In the genomic region with DNA sequence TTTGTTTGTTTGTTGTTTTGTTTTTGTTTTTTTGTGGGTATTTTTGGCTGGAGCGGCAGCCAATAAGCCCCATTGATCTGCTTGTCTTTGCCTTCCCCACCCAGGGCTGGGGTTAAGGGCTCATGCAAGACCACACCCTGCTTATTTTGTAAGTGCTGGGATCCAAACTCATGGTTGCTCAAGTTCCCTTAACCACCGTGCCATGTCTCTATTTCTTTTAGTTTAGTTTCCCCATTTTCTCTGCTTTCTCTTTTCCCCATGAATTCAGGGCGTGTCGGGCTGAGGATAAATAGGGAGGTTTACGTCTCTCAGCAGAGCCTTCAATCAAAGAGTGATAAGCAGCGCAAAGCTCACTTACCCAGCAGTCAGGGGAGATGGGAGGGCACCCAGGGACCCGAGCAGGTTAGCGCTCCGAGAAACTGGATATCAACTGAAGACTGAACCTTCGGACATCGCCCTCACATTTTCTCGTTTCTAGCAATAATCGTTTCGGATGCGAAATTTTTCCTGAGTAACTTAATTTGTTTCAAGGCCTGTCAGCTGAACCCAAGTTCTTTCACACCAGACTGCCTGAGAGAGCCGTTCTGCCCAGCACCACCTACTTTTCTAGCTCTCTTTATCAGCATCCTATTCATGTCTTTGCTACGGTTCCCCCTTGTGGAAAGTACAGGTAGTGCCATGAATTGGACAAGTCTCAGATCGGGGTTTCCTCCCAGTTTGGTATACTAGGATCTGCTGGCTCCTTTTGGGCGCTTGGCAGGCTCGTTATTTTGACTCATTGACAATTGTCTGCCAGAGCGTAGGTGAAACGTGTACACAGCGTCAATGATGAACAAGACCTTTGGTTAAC, we compare ENCODE assay signal across 8 mouse cellular contexts. TPM values are rescaled to one million over a fixed set of nuclear protein-coding genes. Genes with fewer than 3 reads are reported as not detected.
A peak's percentile ranks its signal among the peaks of the same experiment; 100 is the strongest.
DNase-seq lines count a peak whose midpoint lies in the region; ATAC-seq and TF ChIP-seq lines count a peak whose summit lies in the region.

No protein-coding gene starts in this region.

- TF ChIP-seq POLR2A in lung, adult 2 months (IDR thresholded peaks at IDR 0.05; ENCODE audit: borderline replicate concordance, extremely low read depth, low read depth, low read length) = no peak

- peaks cover 3% of the 10 kb centered on the region; the same call in 1 of the 2 replicates for H3K4me1 ChIP-seq in lung, adult 2 months (ENCODE audit: control insufficient read depth, insufficient read depth, low read length)

- ATAC-seq in hematopoietic stem cell, adult 5-6 weeks (replicated peaks in 1 of 2; ENCODE audit: insufficient read depth in 1 of 2, low FRiP score in 2 of 2, low TSS enrichment in 1 of 2, low read depth in 1 of 2, poor library complexity in 2 of 2, severe bottlenecking in 2 of 2) = peak; percentile 91 to 92
- peak; percentile 91 for ATAC-seq in neutrophil, adult 5-6 weeks (ENCODE audit: extremely low read depth, insufficient number of reproducible peaks, low FRiP score, poor library complexity, severe bottlenecking)

- DNase-seq in MN1 (ENCODE audit: low spot score) = peak; percentile 80
- peak; percentile 86 for DNase-seq in cerebellum, adult 8-10 months
- peak; percentile 89 for DNase-seq in forelimb bud, embryonic 11.5 days (ENCODE audit: low read depth, low spot score)
- peak; percentile 82 to 93 for DNase-seq in layer of hippocampus, adult 8-10 months (ENCODE audit: low spot score in 2 of 2)
- peak; percentile 61 for DNase-seq in lung, adult 2 months
- peak; percentile 84 for DNase-seq in thymus, postnatal 0 days (ENCODE audit: low spot score)

- TF ChIP-seq CTCF in lung, adult 2 months (IDR thresholded peaks at IDR 0.05; ENCODE audit: insufficient read depth, low read length) = peak; percentile 22; the same call in 1 of the 2 replicates

- no peak overlapping the region for H3K4me3 ChIP-seq in lung, adult 2 months (replicated peaks; ENCODE audit: extremely low read depth, low read depth, low read length)

- 17% methylated on average over 23 of the region's 23 CpGs for WGBS in lung, adult 2 months

RNA-seq across cellular contexts. Expression of a gene that starts 4.7 kb away (rescaled TPM):
- 1.0 and 2.1 TPM in 2 replicates for total RNA-seq in hematopoietic stem cell, adult 5-6 weeks (2017)
- 10 to 100 TPM; 31.0 to 41.5 (median 36.2) TPM for total RNA-seq in layer of hippocampus, adult 8-10 months (2022)
- 21.3 and 22.9 TPM in 2 replicates for polyA plus RNA-seq in lung, adult 2 months (2012; rRNA removed)
- 0.12 and 1.4 TPM in 2 replicates for total RNA-seq in neutrophil, adult 5-6 weeks (2017)
- polyA plus RNA-seq in thymus, postnatal 0 days (2015; fragmentation: Nextera tagmentation; extraction: Ambion mirVana) = 2.1 and 2.6 TPM in 2 replicates

RNA-seq across cellular contexts. Expression of a gene that starts 11.3 kb away (rescaled TPM):
- 15.7 and 24.0 TPM in 2 replicates for total RNA-seq in hematopoietic stem cell, adult 5-6 weeks (2017)
- total RNA-seq in layer of hippocampus, adult 8-10 months (2022) = 10 to 100 TPM; 27.6 to 34.5 (median 34.0) TPM
- 10.9 and 11.5 TPM in 2 replicates for polyA plus RNA-seq in lung, adult 2 months (2012; rRNA removed)
- 13.6 and 13.8 TPM in 2 replicates for total RNA-seq in neutrophil, adult 5-6 weeks (2017)
- polyA plus RNA-seq in thymus, postnatal 0 days (2015; fragmentation: Nextera tagmentation; extraction: Ambion mirVana) = 27.9 and 29.0 TPM in 2 replicates

RNA-seq across cellular contexts. Expression of a gene that starts 23.2 kb away (rescaled TPM):
- total RNA-seq in hematopoietic stem cell, adult 5-6 weeks (2017) = 6.9 TPM in 1 of 2 replicates, not detected in the other
- total RNA-seq in layer of hippocampus, adult 8-10 months (2022) = 1 to 10 TPM in 1 of 4 experiments, not detected in 3; 1.2 TPM
- 0.66 TPM in 1 of 2 replicates, not detected in the other for polyA plus RNA-seq in lung, adult 2 months (2012; rRNA removed)
- 0.81 TPM in 1 of 2 replicates, not detected in the other for total RNA-seq in neutrophil, adult 5-6 weeks (2017)
- polyA plus RNA-seq in thymus, postnatal 0 days (2015; fragmentation: Nextera tagmentation; extraction: Ambion mirVana) = 2.3 and 2.7 TPM in 2 replicates

RNA-seq across cellular contexts. Expression of a gene that starts 30.0 kb away (rescaled TPM):
- 55.3 and 60.3 TPM in 2 replicates for total RNA-seq in hematopoietic stem cell, adult 5-6 weeks (2017)
- total RNA-seq in layer of hippocampus, adult 8-10 months (2022) = 100 to 1,000 TPM; 168 to 170 (median 168) TPM
- 162 and 200 TPM in 2 replicates for polyA plus RNA-seq in lung, adult 2 months (2012; rRNA removed)
- total RNA-seq in neutrophil, adult 5-6 weeks (2017) = 22.7 and 28.4 TPM in 2 replicates
- polyA plus RNA-seq in thymus, postnatal 0 days (2015; fragmentation: Nextera tagmentation; extraction: Ambion mirVana) = 335 and 367 TPM in 2 replicates

Comparison
In these comparisons a context has a peak if more than half of its experiments do, and no peak if none do; other contexts are left out.
1. RNA of a gene that starts 4.7 kb away (total RNA-seq): 31.0 to 41.5 TPM in layer of hippocampus, adult 8-10 months; 0.12 to 1.4 TPM in neutrophil, adult 5-6 weeks and 1.0 to 2.1 TPM in hematopoietic stem cell, adult 5-6 weeks; every median in the first group is over 10 times any median in the second.
2. Peak in every context shown above with its lines, with median percentiles within 50 percentile points of each other: DNase-seq.